ENCODE assay signal across 8 mouse cellular contexts in the genomic region with DNA sequence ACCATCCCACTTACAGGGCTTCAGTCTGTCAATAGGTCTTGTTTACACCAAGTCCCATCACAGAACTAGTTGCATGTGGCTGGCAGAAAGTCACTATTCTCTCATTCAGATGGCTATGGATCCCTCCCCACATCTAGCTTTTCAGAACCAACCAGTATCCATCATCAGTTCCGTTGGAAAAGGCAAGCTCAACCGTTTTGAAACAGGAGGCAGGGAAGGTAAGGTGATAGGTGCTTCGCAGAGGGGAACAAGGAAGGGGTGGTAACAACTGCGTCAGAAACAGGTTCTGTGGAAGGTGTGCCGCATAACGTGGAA. TPM values are rescaled to one million over a fixed set of nuclear protein-coding genes. Genes with fewer than 3 reads are reported as not detected.
A peak's percentile ranks its signal among the peaks of the same experiment; 100 is the strongest.
DNase-seq lines count a peak whose midpoint lies in the region; ATAC-seq and TF ChIP-seq lines count a peak whose summit lies in the region.

No protein-coding gene starts in this region.

- no peak overlapping the region; the same call in 1 of the 2 replicates for H3K9ac ChIP-seq in kidney, embryonic 14.5 days (ENCODE audit: low read depth, low read length)
- H3K9ac ChIP-seq in hindbrain, embryonic 13.5 days, result peak overlapping the region; percentile 84
- peak overlapping the region; percentile 61 for H3K9ac ChIP-seq in midbrain, embryonic 14.5 days (replicated peaks; ENCODE audit: low read length)

- no peaks in the 10 kb centered on the region for H3K9me3 ChIP-seq in kidney, embryonic 14.5 days (ENCODE audit: control insufficient read depth, low read length)
- no peaks in the 10 kb centered on the region for H3K9me3 ChIP-seq in hindbrain, embryonic 13.5 days
- H3K9me3 ChIP-seq in midbrain, embryonic 14.5 days (ENCODE audit: control insufficient read depth, low read length), result no peaks in the 10 kb centered on the region

- no peak for DNase-seq in kidney, postnatal 4 days
- DNase-seq in midbrain, embryonic 14.5 days, result no peak
- DNase-seq in spleen, postnatal 36 days (ENCODE audit: low spot score in 2 of 2), result no peak
- no peak for DNase-seq in cerebellum, adult 9-11 months
- no peak for DNase-seq in right cerebral cortex, adult 2 months (ENCODE audit: low spot score in 2 of 2)

- H3K4me3 ChIP-seq in kidney, embryonic 14.5 days (ENCODE audit: low read length), result peak overlapping the region; percentile 43
- peak overlapping the region; percentile 36 for H3K4me3 ChIP-seq in bone marrow, adult 2 months (replicated peaks; ENCODE audit: control insufficient read depth, low read depth, low read length)
- H3K4me3 ChIP-seq in hindbrain, embryonic 13.5 days, result peak overlapping the region; percentile 59
- H3K4me3 ChIP-seq in midbrain, embryonic 14.5 days (replicated peaks; ENCODE audit: low read depth, low read length), result peak overlapping the region; percentile 47

- peak overlapping the region; percentile 14; the same call in 1 of the 2 replicates for H3K27ac ChIP-seq in kidney, embryonic 14.5 days (ENCODE audit: low read depth, low read length)
- H3K27ac ChIP-seq in bone marrow, adult 2 months (ENCODE audit: control insufficient read depth, insufficient read depth, low read depth, low read length, poor library complexity), result peak overlapping the region; percentile 10
- H3K27ac ChIP-seq in hindbrain, embryonic 13.5 days, result peak overlapping the region; percentile 97
- H3K27ac ChIP-seq in midbrain, embryonic 14.5 days (replicated peaks; ENCODE audit: low read depth, low read length), result peak overlapping the region; percentile 96

- H3K4me2 ChIP-seq in kidney, embryonic 14.5 days (replicated peaks; ENCODE audit: low read depth, low read length), result peak overlapping the region; percentile 78
- H3K4me2 ChIP-seq in hindbrain, embryonic 13.5 days, result peak overlapping the region; percentile 70
- peak overlapping the region; percentile 68 for H3K4me2 ChIP-seq in midbrain, embryonic 14.5 days (ENCODE audit: low read length)

- no peak for TF ChIP-seq CTCF in bone marrow, adult 2 months (IDR thresholded peaks at IDR 0.05; ENCODE audit: control insufficient read depth, insufficient read depth, low read length)

- peaks cover 29% of the 10 kb centered on the region for H3K36me3 ChIP-seq in kidney, embryonic 14.5 days (ENCODE audit: control insufficient read depth, insufficient read depth, low read length)
- H3K36me3 ChIP-seq in hindbrain, embryonic 13.5 days, result peaks cover 26% of the 10 kb centered on the region
- H3K36me3 ChIP-seq in midbrain, embryonic 14.5 days (ENCODE audit: control insufficient read depth, insufficient read depth, low read length), result peaks cover 37% of the 10 kb centered on the region

- TF ChIP-seq POLR2A in bone marrow, adult 2 months (IDR thresholded peaks at IDR 0.05; ENCODE audit: borderline replicate concordance, control insufficient read depth, low read depth, low read length), result no peak

- 6% methylated on average over 6 of the region's 6 CpGs for WGBS in kidney, embryonic 14.5 days
- 7% methylated on average over 6 of the region's 6 CpGs for WGBS in bone marrow, adult 2 months
- WGBS in hindbrain, embryonic 13.5 days, result 6% methylated on average over 6 of the region's 6 CpGs
- WGBS in midbrain, embryonic 14.5 days, result 4% methylated on average over 6 of the region's 6 CpGs

- no peaks in the 10 kb centered on the region for H3K4me1 ChIP-seq in kidney, embryonic 14.5 days (ENCODE audit: control insufficient read depth, insufficient read depth, low read length)
- H3K4me1 ChIP-seq in bone marrow, adult 2 months (ENCODE audit: control insufficient read depth, insufficient read depth, low read length), result no peaks in the 10 kb centered on the region
- peaks cover 16% of the 10 kb centered on the region for H3K4me1 ChIP-seq in hindbrain, embryonic 13.5 days (replicated peaks)
- H3K4me1 ChIP-seq in midbrain, embryonic 14.5 days (ENCODE audit: control insufficient read depth, insufficient read depth, low read length), result peaks cover 7% of the 10 kb centered on the region

- H3K27me3 ChIP-seq in kidney, embryonic 14.5 days (ENCODE audit: control insufficient read depth, insufficient read depth, low read length), result no peaks in the 10 kb centered on the region
- H3K27me3 ChIP-seq in hindbrain, embryonic 13.5 days, result no peaks in the 10 kb centered on the region
- H3K27me3 ChIP-seq in midbrain, embryonic 14.5 days (ENCODE audit: control insufficient read depth, insufficient read depth, low read length), result no peaks in the 10 kb centered on the region

- no peak; the same call in 1 of the 2 replicates for ATAC-seq in kidney, embryonic 14.5 days (ENCODE audit: low FRiP score, low TSS enrichment)
- ATAC-seq in hindbrain, embryonic 13.5 days (ENCODE audit: low FRiP score), result peak; percentile 64
- no peak for ATAC-seq in midbrain, embryonic 14.5 days (ENCODE audit: low FRiP score, low TSS enrichment)

RNA-seq across cellular contexts. Expression of gene Fam161a, which starts 0.2 kb away (rescaled TPM):
- polyA plus RNA-seq in kidney, embryonic 14.5 days (2014; fragmentation: Nextera tagmentation; extraction: Ambion mirVana), result 2.3 and 3.1 TPM in 2 replicates
- 2.1 and 6.9 TPM in 2 replicates for polyA plus RNA-seq in bone marrow, adult 2 months (2011; ENCODE audit: insufficient read depth, insufficient read length, low replicate concordance, missing spikeins)
- polyA plus RNA-seq in hindbrain, embryonic 13.5 days (2015; fragmentation: Nextera tagmentation; extraction: Ambion mirVana), result 6.6 and 7.5 TPM in 2 replicates
- 3.7 and 5.1 TPM in 2 replicates for polyA plus RNA-seq in midbrain, embryonic 14.5 days (2014; fragmentation: Nextera tagmentation; extraction: Ambion mirVana)

RNA-seq across cellular contexts. Expression of gene Cct4, which starts 16.8 kb away (rescaled TPM):
- polyA plus RNA-seq in kidney, embryonic 14.5 days (2014; fragmentation: Nextera tagmentation; extraction: Ambion mirVana), result 303 and 365 TPM in 2 replicates
- 60.8 and 121 TPM in 2 replicates for polyA plus RNA-seq in bone marrow, adult 2 months (2011; ENCODE audit: insufficient read depth, insufficient read length, low replicate concordance, missing spikeins)
- 309 and 314 TPM in 2 replicates for polyA plus RNA-seq in hindbrain, embryonic 13.5 days (2015; fragmentation: Nextera tagmentation; extraction: Ambion mirVana)
- 287 and 336 TPM in 2 replicates for polyA plus RNA-seq in midbrain, embryonic 14.5 days (2014; fragmentation: Nextera tagmentation; extraction: Ambion mirVana)

RNA-seq across cellular contexts. Expression of gene Commd1, which starts 24.9 kb away (rescaled TPM):
- polyA plus RNA-seq in kidney, embryonic 14.5 days (2014; fragmentation: Nextera tagmentation; extraction: Ambion mirVana), result 398 and 493 TPM in 2 replicates
- 27.6 and 51.1 TPM in 2 replicates for polyA plus RNA-seq in bone marrow, adult 2 months (2011; ENCODE audit: insufficient read depth, insufficient read length, low replicate concordance, missing spikeins)
- polyA plus RNA-seq in hindbrain, embryonic 13.5 days (2015; fragmentation: Nextera tagmentation; extraction: Ambion mirVana), result 287 and 301 TPM in 2 replicates
- 266 and 270 TPM in 2 replicates for polyA plus RNA-seq in midbrain, embryonic 14.5 days (2014; fragmentation: Nextera tagmentation; extraction: Ambion mirVana)

RNA-seq across cellular contexts. Expression of gene Gm28048, which starts 25.2 kb away (rescaled TPM):
- 13.7 and 19.7 TPM in 2 replicates for polyA plus RNA-seq in kidney, embryonic 14.5 days (2014; fragmentation: Nextera tagmentation; extraction: Ambion mirVana)
- 13.8 and 21.9 TPM in 2 replicates for polyA plus RNA-seq in bone marrow, adult 2 months (2011; ENCODE audit: insufficient read depth, insufficient read length, low replicate concordance, missing spikeins)
- polyA plus RNA-seq in hindbrain, embryonic 13.5 days (2015; fragmentation: Nextera tagmentation; extraction: Ambion mirVana), result 4.8 and 6.1 TPM in 2 replicates
- polyA plus RNA-seq in midbrain, embryonic 14.5 days (2014; fragmentation: Nextera tagmentation; extraction: Ambion mirVana), result 2.6 and 4.5 TPM in 2 replicates

RNA-seq across cellular contexts. Expression of gene Zrsr1, which starts 35.3 kb away (rescaled TPM):
- 2.3 and 3.0 TPM in 2 replicates for polyA plus RNA-seq in kidney, embryonic 14.5 days (2014; fragmentation: Nextera tagmentation; extraction: Ambion mirVana)
- polyA plus RNA-seq in bone marrow, adult 2 months (2011; ENCODE audit: insufficient read depth, insufficient read length, low replicate concordance, missing spikeins), result 31.7 and 34.0 TPM in 2 replicates
- polyA plus RNA-seq in hindbrain, embryonic 13.5 days (2015; fragmentation: Nextera tagmentation; extraction: Ambion mirVana), result 6.6 and 8.3 TPM in 2 replicates
- polyA plus RNA-seq in midbrain, embryonic 14.5 days (2014; fragmentation: Nextera tagmentation; extraction: Ambion mirVana), result 4.7 and 5.8 TPM in 2 replicates

Comparison
In these comparisons a context has a peak if more than half of its experiments do, and no peak if none do; other contexts are left out.
1. H3K27ac ChIP-seq: peak in every context shown above with its lines; median percentile 97 in hindbrain, embryonic 13.5 days; 96 in midbrain, embryonic 14.5 days; 14 in kidney, embryonic 14.5 days; 10 in bone marrow, adult 2 months.